Mouse (Mus musculus) testis, adult 2 months (tissue): ENCODE data around the gene Phf8. TPM values are rescaled to one million over a fixed set of nuclear protein-coding genes. Genes with fewer than 3 reads are reported as not detected.

ENCODE experiments used
- H3K27ac ChIP-seq: fragments of 200-500 bp; 2 replicates; pipeline ENCODE4 v1.5.1; 2012; ENCODE audit warnings: low read depth, low read length; ENCODE audit not compliant: control insufficient read depth, insufficient read depth
- H3K27me3 ChIP-seq: fragments of 200-500 bp; 2 replicates; pipeline ENCODE4 v1.6.1; 2012; ENCODE audit warnings: mild to moderate bottlenecking, low read length, moderate library complexity; ENCODE audit not compliant: control insufficient read depth, insufficient read depth
- H3K36me3 ChIP-seq: fragments of 200-500 bp; 2 replicates; pipeline ENCODE4 v1.6.1; 2012; ENCODE audit warnings: mild to moderate bottlenecking, low read length; ENCODE audit not compliant: control insufficient read depth, insufficient read depth
- H3K4me1 ChIP-seq: fragments of 200-500 bp; 2 replicates; pipeline ENCODE4 v1.6.1; 2012; ENCODE audit warnings: low read length; ENCODE audit not compliant: control insufficient read depth, insufficient read depth
- H3K4me3 ChIP-seq: fragments of 200-500 bp; 2 replicates; pipeline ENCODE4 v1.5.1; 2012; ENCODE audit warnings: low read depth, mild to moderate bottlenecking, low read length, moderate library complexity, mixed read lengths; ENCODE audit not compliant: control insufficient read depth
- CTCF ChIP-seq: fragments of 200-500 bp; IDR thresholded peaks from 2 replicates; pipeline ENCODE4 v1.5.1; 2012; ENCODE audit warnings: low read depth, mild to moderate bottlenecking, inconsistent platforms, low read length, moderate library complexity; ENCODE audit not compliant: control insufficient read depth, insufficient read depth, insufficient replicate concordance
- POLR2A ChIP-seq: fragments of 200-500 bp; IDR thresholded peaks from 2 replicates; pipeline ENCODE4 v1.6.1; 2012; ENCODE audit warnings: low read depth, mild to moderate bottlenecking, inconsistent platforms, low read length, moderate library complexity; ENCODE audit not compliant: control insufficient read depth
- polyA plus RNA-seq: library from polyadenylated mRNA; depleted of rRNA; stranded (reverse); fragments of >200 nt; gene quantifications from 2 replicates; pipeline ENCODE4 v1.2.3, GENCODE M21; 2012; rRNA removed

Phf8 gene
- polyA plus RNA-seq, 1 experiment: 16.4 TPM

DNA sequence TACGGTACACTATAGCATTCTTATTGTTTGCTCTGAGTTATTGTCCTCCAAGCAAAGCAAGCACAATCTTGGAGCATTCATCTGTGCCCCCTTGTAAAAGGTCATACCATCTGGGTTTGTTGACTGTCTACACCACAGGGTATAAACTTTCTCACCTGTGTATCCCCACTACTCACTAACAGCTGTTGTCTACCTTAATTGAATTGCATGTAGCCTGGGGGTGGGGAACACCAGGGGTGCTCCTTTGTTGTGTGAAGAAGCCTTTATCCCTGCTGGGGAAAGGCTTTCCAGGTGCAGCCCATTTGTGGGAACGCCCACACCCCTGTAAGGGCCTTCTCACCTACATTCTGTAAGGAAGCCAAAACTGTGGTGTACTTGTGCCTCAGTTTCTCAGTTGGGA lies 133.3 kb downstream of the Phf8 start:
- Histone ChIP-seq H3K4me1 (no peaks in the 10 kb centered on the region), H3K27me3 (no peaks in the 10 kb centered on the region), H3K4me3 (no peak overlapping the region), H3K36me3 (no peaks in the 10 kb centered on the region), H3K27ac (no peak overlapping the region)
- TF ChIP-seq CTCF (no peak), POLR2A (no peak)

DNA sequence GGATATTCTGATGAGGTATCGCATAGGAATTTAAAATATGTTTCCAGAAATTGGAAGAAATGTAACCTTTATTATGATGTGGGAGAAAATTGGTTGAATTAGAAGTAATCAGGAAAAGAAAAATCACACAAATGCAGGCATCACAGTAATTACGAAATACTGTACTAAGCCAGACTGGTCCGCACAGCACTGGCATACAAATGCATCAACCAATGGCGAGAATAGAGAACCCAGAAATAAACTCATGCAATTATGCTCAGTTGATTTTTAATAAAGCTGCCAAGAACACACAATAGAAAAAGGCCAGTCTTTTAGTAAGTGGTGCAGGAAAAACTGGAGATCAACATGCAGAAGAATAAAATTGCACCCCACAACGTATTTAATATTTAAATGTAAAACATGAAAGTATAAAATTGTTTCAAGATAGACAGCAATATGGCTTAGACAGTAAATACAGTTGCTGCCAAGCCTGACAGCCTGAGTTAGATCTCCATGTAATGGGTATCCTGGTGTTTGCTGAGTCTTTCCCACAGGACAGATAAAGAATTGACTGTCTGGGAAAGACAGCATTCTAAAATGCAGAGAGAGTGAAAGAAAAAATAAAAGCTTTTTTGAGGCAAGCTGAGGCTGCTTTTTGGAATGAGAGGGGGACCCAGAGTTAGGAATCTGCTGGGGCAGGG lies 154.2 kb downstream of the Phf8 start:
- Histone ChIP-seq H3K27ac (no peak overlapping the region), H3K27me3 (no peaks in the 10 kb centered on the region), H3K36me3 (no peaks in the 10 kb centered on the region), H3K4me3 (no peak overlapping the region), H3K4me1 (no peaks in the 10 kb centered on the region)
- no peak for TF ChIP-seq POLR2A
- no peak for TF ChIP-seq CTCF

Other genes starting within 250 kb of the Phf8 start
- 0.54 and 0.57 TPM in 2 replicates for gene Fam120c, start 176.5 kb upstream of the Phf8 start, polyA plus RNA-seq